Mouse (Mus musculus) midbrain, embryonic 13.5 days (tissue): ENCODE results near the gene Nostrin. TPM values are rescaled to one million over a fixed set of nuclear protein-coding genes. Genes with fewer than 3 reads are reported as not detected.

Experiments used
- ATAC-seq: fragments of 200-750 bp; cut with Nextera tagmentation; 2 replicates; pipeline ENCODE4 v1.8.0; 2017; ENCODE audit warnings: mild to moderate bottlenecking, moderate TSS enrichment, moderate library complexity
- H3K27ac ChIP-seq: fragments of 300-500 bp; sonication (generic); 2 replicates; pipeline ENCODE4 v1.5.1; 2015; ENCODE audit warnings: inconsistent platforms, mild to moderate bottlenecking, moderate library complexity
- H3K27me3 ChIP-seq: fragments of 300-500 bp; sonication (generic); 2 replicates; pipeline ENCODE4 v1.6.1; 2015; ENCODE audit warnings: mild to moderate bottlenecking, inconsistent platforms
- H3K36me3 ChIP-seq: fragments of 300-500 bp; sonication (generic); 2 replicates; pipeline ENCODE4 v1.6.1; 2015; ENCODE audit warnings: mild to moderate bottlenecking, inconsistent platforms
- H3K4me1 ChIP-seq: fragments of 300-500 bp; sonication (generic); replicated peaks from 2 replicates; pipeline ENCODE4 v1.6.1; 2015; ENCODE audit warnings: inconsistent platforms
- H3K4me2 ChIP-seq: fragments of 300-500 bp; sonication (generic); replicated peaks from 2 replicates; pipeline ENCODE4 v1.6.1; 2015; ENCODE audit warnings: moderate library complexity, mild to moderate bottlenecking, inconsistent platforms
- H3K4me3 ChIP-seq: fragments of 300-500 bp; sonication (generic); replicated peaks from 2 replicates; pipeline ENCODE4 v1.5.1; 2015; ENCODE audit warnings: mild to moderate bottlenecking, inconsistent platforms
- H3K9ac ChIP-seq: fragments of 300-500 bp; sonication (generic); replicated peaks from 2 replicates; pipeline ENCODE4 v1.6.1; 2015; ENCODE audit warnings: mild to moderate bottlenecking, inconsistent platforms
- H3K9me3 ChIP-seq: fragments of 300-500 bp; sonication (generic); 2 replicates; pipeline ENCODE4 v1.6.1; 2016; ENCODE audit warnings: mild to moderate bottlenecking, inconsistent platforms
- WGBS: fragments of 180-500 bp; shearing (Covaris S2); methylation state at CpG from one replicate; pipeline ENCODE4 v1.1.7; 2015; 5-methylcytosine and 5-hydroxymethylcytosine counted together
- polyA plus RNA-seq: library from polyadenylated mRNA; unstranded; fragments of >200 nt; fragmentation: Nextera tagmentation; extraction: Ambion mirVana; gene quantifications from 2 replicates; pipeline ENCODE4 v1.2.1, GENCODE M21; 2015

Gene Nostrin
- polyA plus RNA-seq, 1 experiment from 2014 or later: 0.50 TPM

GRCm38 (mm10) chr2:69206523-69206922, 70.9 kb downstream of the Nostrin start:
- H3K9me3 ChIP-seq: no peaks in the 10 kb centered on the region
- WGBS: 29% methylated on average over 7 of the region's 7 CpGs
- H3K36me3 ChIP-seq: peaks cover 4% of the 10 kb centered on the region; the same call in 1 of the 2 replicates
- no peak overlapping the region for H3K4me3 ChIP-seq
- peaks cover 14% of the 10 kb centered on the region for H3K4me1 ChIP-seq
- no peak overlapping the region for H3K27ac ChIP-seq
- no peak overlapping the region for H3K9ac ChIP-seq
- ATAC-seq: 0 out of 2 replicates have a peak, but pooled peaks have one; percentile 13
- H3K4me2 ChIP-seq: no peak overlapping the region
- no peaks in the 10 kb centered on the region for H3K27me3 ChIP-seq

- Histone ChIP-seq H3K27ac (no peak overlapping the region), H3K4me3 (no peak overlapping the region), H3K36me3 (no peaks in the 10 kb centered on the region), H3K27me3 (no peaks in the 10 kb centered on the region), H3K9ac (no peak overlapping the region), H3K4me2 (no peak overlapping the region), H3K4me1 (peaks cover 11% of the 10 kb centered on the region), H3K9me3 (no peaks in the 10 kb centered on the region)
- ATAC-seq: no peak
- 91% methylated on average over 3 of the region's 3 CpGs for WGBS
Observed at GRCm38 (mm10) chr2:69209684-69210083, 74.1 kb downstream of the Nostrin start.

- Histone ChIP-seq H3K9ac (no peak within 1 kb of the TSS), H3K4me3 (no peak within 1 kb of the TSS), H3K27ac (no peak within 1 kb of the TSS), H3K4me1 (peaks cover under 1% of the 10 kb centered on the region), H3K36me3 (no peaks in the 10 kb centered on the region), H3K4me2 (no peak within 1 kb of the TSS), H3K27me3 (no peaks in the 10 kb centered on the region), H3K9me3 (no peaks in the 10 kb centered on the region)
- ATAC-seq: no peak
- WGBS: 86% methylated on average over 7 of the region's 7 CpGs
Observed at GRCm38 (mm10) chr2:69210773-69211172, 75.2 kb downstream of the Nostrin start, which contains the start of gene G6pc2. Gene G6pc2 (plus strand): TSS chr2:69211073.

- ATAC-seq: no peak
- Histone ChIP-seq H3K27ac (no peak overlapping the region), H3K9ac (no peak overlapping the region), H3K27me3 (no peaks in the 10 kb centered on the region), H3K4me2 (no peak overlapping the region), H3K4me1 (no peaks in the 10 kb centered on the region), H3K4me3 (no peak overlapping the region), H3K9me3 (no peaks in the 10 kb centered on the region), H3K36me3 (no peaks in the 10 kb centered on the region)
- WGBS: 66% methylated on average over 10 of the region's 10 CpGs
Observed at GRCm38 (mm10) chr2:69212652-69213051, 77.1 kb downstream of the Nostrin start.

GRCm38 (mm10) chr2:69215242-69215641, 79.6 kb downstream of the Nostrin start:
- H3K27ac ChIP-seq: no peak overlapping the region
- H3K9me3 ChIP-seq: no peaks in the 10 kb centered on the region
- ATAC-seq: no peak
- H3K36me3 ChIP-seq: no peaks in the 10 kb centered on the region
- no peak overlapping the region for H3K4me3 ChIP-seq
- 83% methylated on average over 7 of the region's 7 CpGs for WGBS
- H3K9ac ChIP-seq: no peak overlapping the region
- no peaks in the 10 kb centered on the region for H3K27me3 ChIP-seq
- no peak overlapping the region for H3K4me2 ChIP-seq
- no peaks in the 10 kb centered on the region for H3K4me1 ChIP-seq

GRCm38 (mm10) chr2:69221868-69222416, 86.3 kb downstream of the Nostrin start:
- 26% methylated on average over 5 of the region's 5 CpGs for WGBS
- no peaks in the 10 kb centered on the region for H3K36me3 ChIP-seq
- ATAC-seq: no peak

GRCm38 (mm10) chr2:69222815-69223214, 87.2 kb downstream of the Nostrin start:
- WGBS: 81% methylated on average over 10 of the region's 10 CpGs
- no peaks in the 10 kb centered on the region for H3K27me3 ChIP-seq
- no peak overlapping the region for H3K4me3 ChIP-seq
- ATAC-seq: no peak
- no peaks in the 10 kb centered on the region for H3K4me1 ChIP-seq
- no peaks in the 10 kb centered on the region for H3K36me3 ChIP-seq
- no peak overlapping the region for H3K27ac ChIP-seq
- H3K4me2 ChIP-seq: no peak overlapping the region
- no peaks in the 10 kb centered on the region for H3K9me3 ChIP-seq
- H3K9ac ChIP-seq: no peak overlapping the region

More at GRCm38 (mm10) chr2:69221868-69222416, 86.3 kb downstream of the Nostrin start:
- Histone ChIP-seq H3K4me1 (no peaks in the 10 kb centered on the region), H3K9ac (no peak overlapping the region), H3K9me3 (no peaks in the 10 kb centered on the region), H3K27me3 (no peaks in the 10 kb centered on the region), H3K27ac (no peak overlapping the region), H3K4me3 (no peak overlapping the region), H3K4me2 (no peak overlapping the region)

GRCm38 (mm10) chr2:69224724-69225123, 89.1 kb downstream of the Nostrin start:
- H3K9me3 ChIP-seq: no peaks in the 10 kb centered on the region
- H3K4me3 ChIP-seq: no peak overlapping the region
- no peaks in the 10 kb centered on the region for H3K4me1 ChIP-seq
- ATAC-seq: no peak
- no peak overlapping the region for H3K9ac ChIP-seq
- no peaks in the 10 kb centered on the region for H3K27me3 ChIP-seq
- H3K4me2 ChIP-seq: no peak overlapping the region
- H3K36me3 ChIP-seq: no peaks in the 10 kb centered on the region
- no peak overlapping the region for H3K27ac ChIP-seq
- 61% methylated on average over 2 of the region's 2 CpGs for WGBS

GRCm38 (mm10) chr2:69226876-69227275, 91.3 kb downstream of the Nostrin start:
- no peaks in the 10 kb centered on the region for H3K4me1 ChIP-seq
- H3K27ac ChIP-seq: no peak overlapping the region
- H3K9ac ChIP-seq: no peak overlapping the region
- 87% methylated on average over 9 of the region's 9 CpGs for WGBS
- H3K36me3 ChIP-seq: no peaks in the 10 kb centered on the region
- no peaks in the 10 kb centered on the region for H3K27me3 ChIP-seq
- no peak overlapping the region for H3K4me2 ChIP-seq
- H3K4me3 ChIP-seq: no peak overlapping the region
- H3K9me3 ChIP-seq: no peaks in the 10 kb centered on the region
- no peak for ATAC-seq

- 72% methylated on average over 6 of the region's 6 CpGs for WGBS
- no peaks in the 10 kb centered on the region for H3K27me3 ChIP-seq
- 0 out of 2 replicates have a peak overlapping the region, but pooled peaks have one; percentile 0 for H3K27ac ChIP-seq
Observed at GRCm38 (mm10) chr2:69228635-69229034, 93.0 kb downstream of the Nostrin start.

GRCm38 (mm10) chr2:69230137-69230536, 94.5 kb downstream of the Nostrin start:
- Histone ChIP-seq H3K4me2 (no peak overlapping the region), H3K4me1 (no peaks in the 10 kb centered on the region), H3K4me3 (no peak overlapping the region), H3K27ac (no peak overlapping the region), H3K36me3 (no peaks in the 10 kb centered on the region), H3K9ac (no peak overlapping the region), H3K27me3 (no peaks in the 10 kb centered on the region), H3K9me3 (no peaks in the 10 kb centered on the region)
- 90% methylated on average over 2 of the region's 2 CpGs for WGBS
- no peak for ATAC-seq

More at GRCm38 (mm10) chr2:69228635-69229034, 93.0 kb downstream of the Nostrin start:
- Histone ChIP-seq H3K4me3 (no peak overlapping the region), H3K4me2 (no peak overlapping the region), H3K9me3 (no peaks in the 10 kb centered on the region), H3K9ac (no peak overlapping the region), H3K4me1 (no peaks in the 10 kb centered on the region), H3K36me3 (no peaks in the 10 kb centered on the region)
- ATAC-seq: no peak

GRCm38 (mm10) chr2:69232101-69232500, 96.5 kb downstream of the Nostrin start:
- Histone ChIP-seq H3K36me3 (no peaks in the 10 kb centered on the region), H3K4me1 (no peaks in the 10 kb centered on the region), H3K9ac (no peak overlapping the region), H3K4me2 (no peak overlapping the region), H3K9me3 (no peaks in the 10 kb centered on the region), H3K27me3 (no peaks in the 10 kb centered on the region), H3K4me3 (no peak overlapping the region), H3K27ac (no peak overlapping the region)
- ATAC-seq: no peak
